Mouse (Mus musculus): ENCODE data around the gene Fgfr3. TPM values are rescaled to one million over a fixed set of nuclear protein-coding genes. Genes with fewer than 3 reads are reported as not detected.
A peak's percentile ranks its signal among the peaks of the same experiment; 100 is the strongest.

Gene Fgfr3
- polyA plus RNA-seq, 1 experiment: 35.2 TPM

DNA sequence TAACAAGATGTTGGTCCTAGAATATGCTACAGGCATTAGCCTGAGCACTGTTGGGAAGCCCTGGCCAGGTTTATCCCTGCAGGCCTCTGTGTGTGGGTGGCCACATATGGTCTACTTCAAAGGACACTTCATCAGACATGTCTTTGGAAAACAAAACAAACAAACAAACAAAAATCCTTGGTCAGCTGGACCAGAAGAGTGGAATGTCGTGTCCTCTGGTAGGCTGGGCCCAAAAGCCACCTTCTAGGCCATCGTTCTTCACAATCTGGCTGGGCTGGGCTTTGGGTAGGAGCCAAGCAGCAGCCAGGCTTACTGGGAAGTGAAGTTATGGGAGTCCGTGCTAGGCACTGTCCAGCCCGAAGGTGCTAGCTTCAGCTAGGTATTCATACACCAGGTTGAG, 14.3 kb upstream of the Fgfr3 start:
- Histone ChIP-seq H3K4me3 (ENCODE audit: low read depth, low read length) (no peak overlapping the region), H3K27ac (ENCODE audit: insufficient read depth, low read depth, low read length) (no peak overlapping the region), H3K4me1 (ENCODE audit: control insufficient read depth, insufficient read depth, insufficient read length, low read length) (peaks cover 5% of the 10 kb centered on the region; the same call in 1 of the 2 replicates), H3K27me3 (ENCODE audit: control insufficient read depth, insufficient read depth, low read length) (no peaks in the 10 kb centered on the region), H3K36me3 (ENCODE audit: control insufficient read depth, insufficient read depth, low read length) (no peaks in the 10 kb centered on the region)
- TF ChIP-seq POLR2A (IDR thresholded peaks at IDR 0.05; ENCODE audit: low read depth, low read length): no peak
- no peak for TF ChIP-seq CTCF (IDR thresholded peaks at IDR 0.05; ENCODE audit: extremely low read depth, insufficient read length, insufficient replicate concordance, low read depth, low read length)
- 28% methylated on average over 4 of the region's 4 CpGs for WGBS

- Histone ChIP-seq H3K36me3 (ENCODE audit: control insufficient read depth, insufficient read depth, low read length) (no peaks in the 10 kb centered on the region), H3K27ac (ENCODE audit: insufficient read depth, low read depth, low read length) (no peak overlapping the region), H3K27me3 (ENCODE audit: control insufficient read depth, insufficient read depth, low read length) (no peaks in the 10 kb centered on the region), H3K4me1 (ENCODE audit: control insufficient read depth, insufficient read depth, insufficient read length, low read length) (peaks cover 5% of the 10 kb centered on the region; the same call in 1 of the 2 replicates), H3K4me3 (ENCODE audit: low read depth, low read length) (no peak overlapping the region)
- TF ChIP-seq POLR2A (IDR thresholded peaks at IDR 0.05; ENCODE audit: low read depth, low read length) (no peak), CTCF (IDR thresholded peaks at IDR 0.05; ENCODE audit: extremely low read depth, insufficient read length, insufficient replicate concordance, low read depth, low read length) (no peak)
- WGBS: 76% methylated on average over 2 of the region's 2 CpGs
Measured at GRCm38 (mm10) chr5:33709037-33709436, 12.4 kb upstream of the Fgfr3 start.

GRCm38 (mm10) chr5:33712550-33712949, 8.9 kb upstream of the Fgfr3 start:
- WGBS: 46% methylated on average over 2 of the region's 2 CpGs
- no peak overlapping the region for H3K4me3 ChIP-seq (ENCODE audit: low read depth, low read length)
- no peaks in the 10 kb centered on the region for H3K27me3 ChIP-seq (ENCODE audit: control insufficient read depth, insufficient read depth, low read length)
- H3K4me1 ChIP-seq (ENCODE audit: control insufficient read depth, insufficient read depth, insufficient read length, low read length): no peaks in the 10 kb centered on the region; the same call in 1 of the 2 replicates
- no peak overlapping the region for H3K27ac ChIP-seq (ENCODE audit: insufficient read depth, low read depth, low read length)
- H3K36me3 ChIP-seq (ENCODE audit: control insufficient read depth, insufficient read depth, low read length): no peaks in the 10 kb centered on the region
- TF ChIP-seq CTCF (IDR thresholded peaks at IDR 0.05; ENCODE audit: extremely low read depth, insufficient read length, insufficient replicate concordance, low read depth, low read length): no peak
- TF ChIP-seq POLR2A (IDR thresholded peaks at IDR 0.05; ENCODE audit: low read depth, low read length): no peak

- no peak overlapping the region for H3K4me3 ChIP-seq (ENCODE audit: low read depth, low read length)
- no peaks in the 10 kb centered on the region for H3K27me3 ChIP-seq (ENCODE audit: control insufficient read depth, insufficient read depth, low read length)
- TF ChIP-seq POLR2A (IDR thresholded peaks at IDR 0.05; ENCODE audit: low read depth, low read length): no peak
- no peak overlapping the region for H3K27ac ChIP-seq (ENCODE audit: insufficient read depth, low read depth, low read length)
- H3K4me1 ChIP-seq (ENCODE audit: control insufficient read depth, insufficient read depth, insufficient read length, low read length): peaks cover 3% of the 10 kb centered on the region; the same call in 1 of the 2 replicates
- 76% methylated on average over 2 of the region's 2 CpGs for WGBS
- H3K36me3 ChIP-seq (ENCODE audit: control insufficient read depth, insufficient read depth, low read length): no peaks in the 10 kb centered on the region
Measured at GRCm38 (mm10) chr5:33715182-33715581, 6.3 kb upstream of the Fgfr3 start.

GRCm38 (mm10) chr5:33716467-33716866, 5.0 kb upstream of the Fgfr3 start:
- no peaks in the 10 kb centered on the region for H3K36me3 ChIP-seq (ENCODE audit: control insufficient read depth, insufficient read depth, low read length)
- TF ChIP-seq POLR2A (IDR thresholded peaks at IDR 0.05; ENCODE audit: low read depth, low read length): no peak
- no peak for TF ChIP-seq CTCF (IDR thresholded peaks at IDR 0.05; ENCODE audit: extremely low read depth, insufficient read length, insufficient replicate concordance, low read depth, low read length)
- 40% methylated on average over 6 of the region's 6 CpGs for whole genome bisulfite sequencing
- no peak overlapping the region for H3K27ac ChIP-seq (ENCODE audit: insufficient read depth, low read depth, low read length)
- H3K4me1 ChIP-seq (ENCODE audit: control insufficient read depth, insufficient read depth, insufficient read length, low read length): peaks cover 14% of the 10 kb centered on the region
- 0 out of 2 replicates have a peak, but pooled peaks cover 2% of the 10 kb centered on the region for H3K27me3 ChIP-seq (ENCODE audit: control insufficient read depth, insufficient read depth, low read length)
- H3K4me3 ChIP-seq (ENCODE audit: low read depth, low read length): no peak overlapping the region

DNA sequence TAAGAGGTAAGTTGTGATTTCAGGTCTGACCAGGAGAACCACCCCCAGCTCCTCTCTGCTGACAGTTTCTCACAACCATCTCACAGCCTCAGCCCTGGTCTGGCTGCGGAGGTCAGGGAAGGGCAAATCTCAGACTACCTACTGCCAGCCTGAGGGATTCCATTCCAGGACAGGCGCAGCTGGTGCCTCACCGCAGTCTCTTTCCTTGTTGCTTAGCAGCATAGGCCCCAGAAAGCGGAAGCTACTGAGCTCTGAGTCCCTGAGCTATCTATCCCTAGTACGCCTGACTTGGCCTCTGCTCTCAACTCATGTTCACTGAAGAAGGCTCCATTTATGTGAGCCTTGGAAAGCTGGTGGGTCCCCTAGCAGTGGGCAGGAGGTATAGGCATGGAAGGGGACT, 3.0 kb upstream of the Fgfr3 start:
- Histone ChIP-seq H3K36me3 (ENCODE audit: control insufficient read depth, insufficient read depth, low read length) (no peaks in the 10 kb centered on the region), H3K4me3 (ENCODE audit: low read depth, low read length) (no peak overlapping the region), H3K27ac (ENCODE audit: insufficient read depth, low read depth, low read length) (no peak overlapping the region), H3K4me1 (ENCODE audit: control insufficient read depth, insufficient read depth, insufficient read length, low read length) (peaks cover 17% of the 10 kb centered on the region), H3K27me3 (ENCODE audit: control insufficient read depth, insufficient read depth, low read length) (0 out of 2 replicates have a peak, but pooled peaks cover 3% of the 10 kb centered on the region)
- 91% methylated on average over 5 of the region's 5 CpGs for WGBS
- TF ChIP-seq POLR2A (IDR thresholded peaks at IDR 0.05; ENCODE audit: low read depth, low read length) (no peak), CTCF (IDR thresholded peaks at IDR 0.05; ENCODE audit: extremely low read depth, insufficient read length, insufficient replicate concordance, low read depth, low read length) (no peak)

- H3K4me3 ChIP-seq (ENCODE audit: low read depth, low read length): peak overlapping the region; percentile 64
- no peak for TF ChIP-seq CTCF (IDR thresholded peaks at IDR 0.05; ENCODE audit: extremely low read depth, insufficient read length, insufficient replicate concordance, low read depth, low read length)
- TF ChIP-seq POLR2A (IDR thresholded peaks at IDR 0.05; ENCODE audit: low read depth, low read length): no peak
- H3K4me1 ChIP-seq (ENCODE audit: control insufficient read depth, insufficient read depth, insufficient read length, low read length): peaks cover 26% of the 10 kb centered on the region
- H3K36me3 ChIP-seq (ENCODE audit: control insufficient read depth, insufficient read depth, low read length): no peaks in the 10 kb centered on the region
- H3K27ac ChIP-seq (ENCODE audit: insufficient read depth, low read depth, low read length): peak overlapping the region; percentile 2; the same call in 1 of the 2 replicates
- H3K27me3 ChIP-seq (ENCODE audit: control insufficient read depth, insufficient read depth, low read length): 0 out of 2 replicates have a peak, but pooled peaks cover 3% of the 10 kb centered on the region
- WGBS: 9% methylated on average over 8 of the region's 8 CpGs
Measured at GRCm38 (mm10) chr5:33720852-33721490, 503 bp upstream of the Fgfr3 start.
